Mouse (Mus musculus): ENCODE data around the gene Stard7.

- no peak for TF ChIP-seq CTCF (IDR thresholded peaks at IDR 0.05; ENCODE audit: low read depth)
- no peak for TF ChIP-seq EP300 (IDR thresholded peaks at IDR 0.05; ENCODE audit: low read depth)
Measured at GRCm38 (mm10) chr2:127271042-127271515, 1.1 kb downstream of the Stard7 start.
